Mouse (Mus musculus) intestine, embryonic 14.5 days (tissue): ENCODE measurements around the gene Agk. TPM values are rescaled to one million over a fixed set of nuclear protein-coding genes. Genes with fewer than 3 reads are reported as not detected.

Experiments used
- ATAC-seq: fragments of 200-750 bp; cut with Nextera tagmentation; replicated peaks from 2 replicates; pipeline ENCODE4 v1.8.0; 2017; ENCODE audit warnings: low read depth, moderate number of reproducible peaks, moderate TSS enrichment, moderate library complexity; ENCODE audit not compliant: low FRiP score, low TSS enrichment
- DNase-seq: peaks from one replicate; pipeline ENCODE4 v3.0.0-alpha.2; 2018; ENCODE audit warnings: low spot score
- H3K27ac ChIP-seq: fragments of 300-500 bp; sonication (generic); 2 replicates; pipeline ENCODE4 v1.5.1; 2014; ENCODE audit warnings: low read depth, mild to moderate bottlenecking, control low read depth
- H3K27me3 ChIP-seq: fragments of 300-500 bp; sonication (generic); replicated peaks from 2 replicates; pipeline ENCODE4 v1.6.1; 2014; ENCODE audit warnings: low read length, control low read depth; ENCODE audit not compliant: control insufficient read depth, insufficient read depth
- H3K36me3 ChIP-seq: fragments of 300-500 bp; sonication (generic); 2 replicates; pipeline ENCODE4 v1.6.1; 2014; ENCODE audit warnings: low read length, control low read depth; ENCODE audit not compliant: control insufficient read depth, insufficient read depth
- H3K4me1 ChIP-seq: fragments of 300-500 bp; sonication (generic); replicated peaks from 2 replicates; pipeline ENCODE4 v1.6.1; 2014; ENCODE audit warnings: low read length, control low read depth, mixed read lengths; ENCODE audit not compliant: control insufficient read depth, insufficient read depth
- H3K4me2 ChIP-seq: fragments of 300-500 bp; sonication (generic); 2 replicates; pipeline ENCODE4 v1.6.1; 2014; ENCODE audit warnings: low read length
- H3K4me3 ChIP-seq: fragments of 300-500 bp; sonication (generic); 2 replicates; pipeline ENCODE4 v1.5.1; 2014; ENCODE audit warnings: low read depth, low read length, control low read depth, mixed read lengths
- H3K9ac ChIP-seq: fragments of 300-500 bp; sonication (generic); 2 replicates; pipeline ENCODE4 v1.6.1; 2014; ENCODE audit warnings: mild to moderate bottlenecking, low read length
- H3K9me3 ChIP-seq: fragments of 300-500 bp; sonication (generic); 2 replicates; pipeline ENCODE4 v1.6.1; 2016; ENCODE audit warnings: low read length, control low read depth; ENCODE audit not compliant: control insufficient read depth
- WGBS: fragments of 180-500 bp; shearing (Covaris S2); extraction: QIAGEN DNeasy Blood & Tissue Kit; methylation state at CpG from one replicate; pipeline ENCODE4 v1.1.7; 2014; 5-methylcytosine and 5-hydroxymethylcytosine counted together
- polyA plus RNA-seq: library from polyadenylated mRNA; unstranded; fragments of >200 nt; fragmentation: Nextera tagmentation; extraction: Ambion mirVana; gene quantifications from 2 replicates; pipeline ENCODE4 v1.2.1, GENCODE M21; 2014

Gene Agk
- polyA plus RNA-seq, 1 experiment from 2014 or later = 41.4 TPM

GRCm38 (mm10) chr6:40421099-40421498, 96.1 kb downstream of the Agk start:
- peaks cover 3% of the 10 kb centered on the region; the same call in 1 of the 2 replicates for H3K36me3 ChIP-seq
- no peak for DNase-seq
- H3K9ac ChIP-seq = no peak overlapping the region
- no peak overlapping the region for H3K27ac ChIP-seq
- no peak overlapping the region for H3K4me3 ChIP-seq
- no peak overlapping the region for H3K4me2 ChIP-seq
- no peaks in the 10 kb centered on the region for H3K9me3 ChIP-seq
- H3K4me1 ChIP-seq = no peaks in the 10 kb centered on the region
- ATAC-seq = no peak
- 92% methylated on average over 6 of the region's 6 CpGs for whole genome bisulfite sequencing
- H3K27me3 ChIP-seq = no peaks in the 10 kb centered on the region

- DNase-seq (no peak), ATAC-seq (no peak)
- 86% methylated on average over 1 of the region's 1 CpGs for WGBS
- Histone ChIP-seq H3K4me1 (no peaks in the 10 kb centered on the region), H3K36me3 (peaks cover 3% of the 10 kb centered on the region; the same call in 1 of the 2 replicates), H3K9me3 (no peaks in the 10 kb centered on the region), H3K27ac (no peak overlapping the region), H3K27me3 (no peaks in the 10 kb centered on the region), H3K4me2 (no peak overlapping the region), H3K9ac (no peak overlapping the region), H3K4me3 (no peak overlapping the region)
Observed at GRCm38 (mm10) chr6:40423013-40423412, 98.0 kb downstream of the Agk start.

- Histone ChIP-seq H3K27me3 (no peaks in the 10 kb centered on the region), H3K4me2 (no peak overlapping the region), H3K9me3 (no peaks in the 10 kb centered on the region), H3K27ac (no peak overlapping the region), H3K4me1 (no peaks in the 10 kb centered on the region), H3K4me3 (no peak overlapping the region), H3K9ac (no peak overlapping the region), H3K36me3 (0 out of 2 replicates have a peak, but pooled peaks cover 3% of the 10 kb centered on the region)
- 72% methylated on average over 1 of the region's 1 CpGs for WGBS
- DNase-seq = no peak
- ATAC-seq = no peak
Observed at GRCm38 (mm10) chr6:40423774-40424173, 98.8 kb downstream of the Agk start.

DNA sequence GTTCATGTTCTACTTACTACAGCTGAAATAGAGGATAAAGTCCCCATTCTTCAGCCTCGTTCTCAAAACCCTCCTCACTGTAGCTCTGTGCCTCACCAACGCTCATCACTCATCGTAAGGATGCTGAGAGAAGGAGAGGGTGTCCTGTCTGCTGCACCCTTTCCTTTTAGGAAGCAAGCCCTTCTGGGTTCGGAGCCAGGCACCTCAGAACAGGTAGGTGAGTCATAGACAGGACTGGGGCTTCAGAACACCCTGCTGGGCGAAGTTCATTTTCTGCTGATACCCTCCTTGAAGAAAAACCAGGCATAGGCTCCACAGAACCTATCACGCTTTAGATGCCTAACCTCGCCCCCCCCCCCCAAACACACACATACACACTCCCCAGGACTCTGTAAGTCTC, 102.5 kb downstream of the Agk start:
- DNase-seq = no peak
- no peak overlapping the region for H3K4me3 ChIP-seq
- no peak overlapping the region for H3K9ac ChIP-seq
- no peaks in the 10 kb centered on the region for H3K27me3 ChIP-seq
- no peak overlapping the region for H3K4me2 ChIP-seq
- no peak for ATAC-seq
- peaks cover 7% of the 10 kb centered on the region; the same call in 1 of the 2 replicates for H3K4me1 ChIP-seq
- H3K9me3 ChIP-seq = no peaks in the 10 kb centered on the region
- 84% methylated on average over 7 of the region's 7 CpGs for WGBS
- no peaks in the 10 kb centered on the region for H3K36me3 ChIP-seq
- no peak overlapping the region for H3K27ac ChIP-seq

- no peaks in the 10 kb centered on the region for H3K9me3 ChIP-seq
- H3K27me3 ChIP-seq = no peaks in the 10 kb centered on the region
- H3K4me3 ChIP-seq = no peak overlapping the region
- ATAC-seq (no peak), DNase-seq (no peak)
- H3K36me3 ChIP-seq = no peaks in the 10 kb centered on the region
- no peak overlapping the region for H3K27ac ChIP-seq
- H3K9ac ChIP-seq = no peak overlapping the region
- peaks cover 7% of the 10 kb centered on the region; the same call in 1 of the 2 replicates for H3K4me1 ChIP-seq
- 61% methylated on average over 3 of the region's 3 CpGs for WGBS
- H3K4me2 ChIP-seq = no peak overlapping the region
Observed at GRCm38 (mm10) chr6:40428696-40429095, 103.7 kb downstream of the Agk start.

- 71% methylated on average over 4 of the region's 4 CpGs for WGBS
- Histone ChIP-seq H3K27ac (no peak overlapping the region), H3K4me2 (no peak overlapping the region), H3K27me3 (no peaks in the 10 kb centered on the region), H3K36me3 (no peaks in the 10 kb centered on the region), H3K4me1 (peaks cover 13% of the 10 kb centered on the region; the same call in 1 of the 2 replicates), H3K4me3 (no peak overlapping the region), H3K9ac (no peak overlapping the region), H3K9me3 (no peaks in the 10 kb centered on the region)
- ATAC-seq (no peak), DNase-seq (peak; percentile 47)
Observed at GRCm38 (mm10) chr6:40429521-40429931, 104.6 kb downstream of the Agk start.

DNA sequence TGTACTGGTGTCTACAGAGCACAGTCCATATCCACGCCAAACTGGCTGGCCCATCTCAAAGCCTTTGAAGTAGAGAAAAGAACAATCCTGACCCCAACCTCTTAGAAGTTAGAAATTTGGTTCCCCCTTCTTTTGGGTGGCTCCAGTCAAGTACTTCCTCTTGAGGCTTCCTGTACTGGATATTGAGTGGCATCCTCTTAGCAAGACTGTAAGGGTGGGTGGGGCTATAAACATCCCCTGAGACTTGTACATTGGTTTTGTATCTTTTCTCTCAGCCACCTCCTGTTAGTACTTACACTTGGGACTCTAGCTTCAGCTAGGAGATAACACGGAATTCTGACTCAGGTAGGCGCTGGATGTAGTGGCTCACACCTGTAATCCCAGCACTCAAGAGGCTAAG, 105.3 kb downstream of the Agk start:
- Histone ChIP-seq H3K27ac (no peak overlapping the region), H3K9me3 (no peaks in the 10 kb centered on the region), H3K9ac (no peak overlapping the region), H3K36me3 (no peaks in the 10 kb centered on the region), H3K4me2 (no peak overlapping the region), H3K27me3 (no peaks in the 10 kb centered on the region), H3K4me3 (no peak overlapping the region), H3K4me1 (peaks cover 18% of the 10 kb centered on the region; the same call in 1 of the 2 replicates)
- 87% methylated on average over 3 of the region's 3 CpGs for WGBS
- ATAC-seq (no peak), DNase-seq (peak; percentile 35)

GRCm38 (mm10) chr6:40430878-40431277, 105.9 kb downstream of the Agk start:
- DNase-seq (peak; percentile 47), ATAC-seq (no peak)
- H3K4me1 ChIP-seq = peaks cover 18% of the 10 kb centered on the region; the same call in 1 of the 2 replicates
- no peak overlapping the region for H3K9ac ChIP-seq
- H3K4me3 ChIP-seq = no peak overlapping the region
- peak overlapping the region; percentile 2; the same call in 1 of the 2 replicates for H3K4me2 ChIP-seq
- no peaks in the 10 kb centered on the region for H3K27me3 ChIP-seq
- H3K9me3 ChIP-seq = no peaks in the 10 kb centered on the region
- H3K27ac ChIP-seq = no peak overlapping the region
- 60% methylated on average over 3 of the region's 3 CpGs for whole genome bisulfite sequencing
- H3K36me3 ChIP-seq = no peaks in the 10 kb centered on the region

- Histone ChIP-seq H3K4me1 (peaks cover 18% of the 10 kb centered on the region; the same call in 1 of the 2 replicates), H3K27me3 (no peaks in the 10 kb centered on the region), H3K27ac (no peak overlapping the region), H3K9me3 (no peaks in the 10 kb centered on the region), H3K4me2 (peak overlapping the region; percentile 2; the same call in 1 of the 2 replicates), H3K9ac (no peak overlapping the region), H3K4me3 (no peak overlapping the region), H3K36me3 (no peaks in the 10 kb centered on the region)
- 49% methylated on average over 4 of the region's 4 CpGs for whole genome bisulfite sequencing
- DNase-seq (no peak), ATAC-seq (peak; percentile 41; the same call in 1 of the 2 replicates)
Observed at GRCm38 (mm10) chr6:40431356-40431755, 106.4 kb downstream of the Agk start.
